Mouse (Mus musculus): ENCODE measurements at regions not wholly inside any gene's neighbourhood (a gene's known extent, or its start where the extent isn't known, plus 50 kb on each side); places are given as distances from the start of the nearest gene placed in this dataset.

DNA sequence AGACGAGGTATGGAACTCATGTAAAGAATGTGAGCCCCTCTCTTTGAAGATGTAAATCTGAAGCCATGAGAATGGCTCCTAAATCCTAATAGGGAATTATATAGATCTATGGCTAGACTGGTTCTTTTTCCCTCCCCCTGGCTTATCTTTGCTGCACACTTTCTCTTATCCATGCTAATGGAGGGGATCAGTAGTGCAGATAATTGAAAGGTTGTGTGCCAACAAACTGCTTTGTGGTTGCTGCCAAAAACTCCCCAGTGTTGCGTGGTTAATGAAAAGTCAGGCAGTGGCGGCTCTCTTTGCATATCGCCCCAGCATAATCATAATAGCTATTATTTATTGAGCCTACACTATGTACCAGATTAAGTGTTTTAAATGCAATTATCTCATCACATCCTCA, 427.6 kb downstream of the Nuf2 start:
- H3K36me3 ChIP-seq (ENCODE audit: control insufficient read depth, insufficient read depth, low read length), result no peaks in the 10 kb centered on the region
- no peaks in the 10 kb centered on the region for H3K4me1 ChIP-seq (replicated peaks; ENCODE audit: control insufficient read depth, insufficient read depth, low read length)
- 82% methylated on average over 4 of the region's 4 CpGs for WGBS
- DNase-seq (ENCODE audit: low spot score) (no peak), ATAC-seq (ENCODE audit: low FRiP score) (no peak)
- no peak overlapping the region for H3K4me3 ChIP-seq (ENCODE audit: low read depth, low read length)
- H3K9me3 ChIP-seq (ENCODE audit: control insufficient read depth, low read length), result no peaks in the 10 kb centered on the region
- H3K4me2 ChIP-seq (replicated peaks; ENCODE audit: low read depth, low read length), result no peak overlapping the region
- no peak overlapping the region for H3K9ac ChIP-seq (ENCODE audit: low read depth, low read length)
- H3K27me3 ChIP-seq (ENCODE audit: control insufficient read depth, insufficient read depth, low read length), result no peaks in the 10 kb centered on the region
- no peak overlapping the region for H3K27ac ChIP-seq (ENCODE audit: low read depth, low read length)

DNA sequence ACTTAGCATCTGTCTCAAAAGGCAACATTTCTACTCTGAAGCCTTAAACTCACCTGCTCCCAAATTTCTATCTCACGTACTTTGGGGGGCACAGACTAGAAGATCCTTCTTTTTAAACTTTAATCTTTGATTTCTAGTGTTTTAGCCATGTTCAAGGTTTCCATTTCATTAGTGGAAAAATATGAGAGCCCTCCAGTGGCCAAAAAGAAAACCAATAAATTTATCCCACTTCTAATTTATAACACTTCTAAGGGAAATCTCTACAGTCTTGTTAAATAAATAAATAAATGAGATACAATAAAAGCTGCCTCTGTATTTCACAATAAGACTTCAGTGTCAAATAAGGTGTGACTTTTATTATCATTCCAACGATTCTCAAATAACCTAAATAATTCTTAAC, 428.2 kb downstream of the Nuf2 start:
- Histone ChIP-seq H3K27ac (ENCODE audit: low read depth, low read length) (no peak overlapping the region), H3K4me2 (replicated peaks; ENCODE audit: low read depth, low read length) (no peak overlapping the region), H3K27me3 (ENCODE audit: control insufficient read depth, insufficient read depth, low read length) (no peaks in the 10 kb centered on the region), H3K9me3 (ENCODE audit: control insufficient read depth, low read length) (no peaks in the 10 kb centered on the region), H3K4me3 (ENCODE audit: low read depth, low read length) (no peak overlapping the region), H3K4me1 (replicated peaks; ENCODE audit: control insufficient read depth, insufficient read depth, low read length) (no peaks in the 10 kb centered on the region), H3K9ac (ENCODE audit: low read depth, low read length) (no peak overlapping the region), H3K36me3 (ENCODE audit: control insufficient read depth, insufficient read depth, low read length) (no peaks in the 10 kb centered on the region)
- whole genome bisulfite sequencing, result 78% methylated on average over 2 of the region's 2 CpGs
- no peak for ATAC-seq (ENCODE audit: low FRiP score)
- no peak for DNase-seq (ENCODE audit: low spot score)

DNA sequence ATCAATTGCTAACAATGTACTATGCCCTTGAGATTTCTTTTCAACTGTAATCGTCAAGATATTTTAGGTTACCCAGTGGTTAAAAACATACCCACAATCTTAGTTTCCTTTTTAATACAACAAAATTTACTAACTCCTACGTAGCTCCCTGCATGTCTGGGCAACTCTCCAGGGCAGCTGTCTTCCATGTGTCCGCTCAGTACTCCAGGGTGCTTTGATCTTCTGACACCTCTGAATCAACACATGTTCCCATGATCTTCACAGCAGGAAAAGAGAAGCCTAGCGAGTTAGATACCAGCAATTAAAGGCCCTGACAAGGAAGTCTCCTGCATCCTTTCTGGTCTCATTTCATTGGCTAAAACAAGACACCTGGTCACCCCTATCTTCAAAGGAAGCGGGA, 432.0 kb downstream of the Nuf2 start:
- Histone ChIP-seq H3K27me3 (ENCODE audit: control insufficient read depth, insufficient read depth, low read length) (no peaks in the 10 kb centered on the region), H3K9me3 (ENCODE audit: control insufficient read depth, low read length) (no peaks in the 10 kb centered on the region), H3K4me2 (replicated peaks; ENCODE audit: low read depth, low read length) (no peak overlapping the region), H3K4me3 (ENCODE audit: low read depth, low read length) (no peak overlapping the region), H3K27ac (ENCODE audit: low read depth, low read length) (no peak overlapping the region), H3K9ac (ENCODE audit: low read depth, low read length) (no peak overlapping the region), H3K36me3 (ENCODE audit: control insufficient read depth, insufficient read depth, low read length) (no peaks in the 10 kb centered on the region), H3K4me1 (replicated peaks; ENCODE audit: control insufficient read depth, insufficient read depth, low read length) (no peaks in the 10 kb centered on the region)
- ATAC-seq (ENCODE audit: low FRiP score), result no peak
- DNase-seq (ENCODE audit: low spot score), result no peak
- 70% methylated on average over 5 of the region's 5 CpGs for WGBS

- WGBS, result 70% methylated on average over 5 of the region's 5 CpGs
- no peak for DNase-seq (ENCODE audit: low spot score)
- H3K4me3 ChIP-seq (ENCODE audit: low read depth, low read length), result no peak overlapping the region
- H3K4me1 ChIP-seq (replicated peaks; ENCODE audit: control insufficient read depth, insufficient read depth, low read length), result no peaks in the 10 kb centered on the region
- no peaks in the 10 kb centered on the region for H3K9me3 ChIP-seq (ENCODE audit: control insufficient read depth, low read length)
- H3K27me3 ChIP-seq (ENCODE audit: control insufficient read depth, insufficient read depth, low read length), result no peaks in the 10 kb centered on the region
- no peak for ATAC-seq (ENCODE audit: low FRiP score)
- no peak overlapping the region for H3K27ac ChIP-seq (ENCODE audit: low read depth, low read length)
- H3K4me2 ChIP-seq (replicated peaks; ENCODE audit: low read depth, low read length), result no peak overlapping the region
- H3K36me3 ChIP-seq (ENCODE audit: control insufficient read depth, insufficient read depth, low read length), result no peaks in the 10 kb centered on the region
- no peak overlapping the region for H3K9ac ChIP-seq (ENCODE audit: low read depth, low read length)
Measured at GRCm38 (mm10) chr1:169096737-169097136, 434.5 kb downstream of the Nuf2 start.

GRCm38 (mm10) chr1:169093602-169094354, 437.5 kb downstream of the Nuf2 start:
- H3K4me1 ChIP-seq (replicated peaks; ENCODE audit: control insufficient read depth, insufficient read depth, low read length), result no peaks in the 10 kb centered on the region
- ATAC-seq (ENCODE audit: low FRiP score) (no peak), DNase-seq (ENCODE audit: low spot score) (no peak)
- no peak overlapping the region for H3K9ac ChIP-seq (ENCODE audit: low read depth, low read length)
- H3K4me3 ChIP-seq (ENCODE audit: low read depth, low read length), result no peak overlapping the region
- H3K9me3 ChIP-seq (ENCODE audit: control insufficient read depth, low read length), result no peaks in the 10 kb centered on the region
- no peak overlapping the region for H3K27ac ChIP-seq (ENCODE audit: low read depth, low read length)
- H3K27me3 ChIP-seq (ENCODE audit: control insufficient read depth, insufficient read depth, low read length), result no peaks in the 10 kb centered on the region
- 69% methylated on average over 3 of the region's 3 CpGs for WGBS
- no peak overlapping the region for H3K4me2 ChIP-seq (replicated peaks; ENCODE audit: low read depth, low read length)
- H3K36me3 ChIP-seq (ENCODE audit: control insufficient read depth, insufficient read depth, low read length), result no peaks in the 10 kb centered on the region

GRCm38 (mm10) chr1:169086032-169086431, 445.2 kb downstream of the Nuf2 start:
- no peak for DNase-seq (ENCODE audit: low spot score)
- no peak overlapping the region for H3K27ac ChIP-seq (ENCODE audit: low read depth, low read length)
- no peaks in the 10 kb centered on the region for H3K36me3 ChIP-seq (ENCODE audit: control insufficient read depth, insufficient read depth, low read length)
- no peaks in the 10 kb centered on the region for H3K4me1 ChIP-seq (replicated peaks; ENCODE audit: control insufficient read depth, insufficient read depth, low read length)
- H3K4me3 ChIP-seq (ENCODE audit: low read depth, low read length), result no peak overlapping the region
- H3K9ac ChIP-seq (ENCODE audit: low read depth, low read length), result no peak overlapping the region
- ATAC-seq (ENCODE audit: low FRiP score), result no peak
- 46% methylated on average over 3 of the region's 3 CpGs for WGBS
- H3K4me2 ChIP-seq (replicated peaks; ENCODE audit: low read depth, low read length), result no peak overlapping the region
- H3K9me3 ChIP-seq (ENCODE audit: control insufficient read depth, low read length), result no peaks in the 10 kb centered on the region
- H3K27me3 ChIP-seq (ENCODE audit: control insufficient read depth, insufficient read depth, low read length), result no peaks in the 10 kb centered on the region

DNA sequence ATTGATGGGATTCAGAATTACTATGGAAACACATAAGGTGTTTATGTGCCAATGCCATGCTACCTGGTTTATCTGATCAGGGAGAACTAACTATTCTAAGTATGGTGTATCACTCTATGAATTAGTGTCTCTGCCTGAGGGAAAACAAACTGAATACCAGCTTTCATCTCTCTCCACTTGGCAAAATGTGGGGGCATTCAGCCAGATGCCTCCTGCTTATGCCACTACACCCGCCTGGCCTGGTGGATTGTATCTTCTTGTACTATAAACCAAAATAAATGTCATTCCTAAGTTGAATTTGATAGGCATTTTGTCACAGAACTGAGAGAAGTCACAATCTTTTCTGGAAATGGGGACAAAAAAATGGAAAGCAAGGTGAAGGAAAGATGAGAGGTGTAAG, 450.6 kb downstream of the Nuf2 start:
- H3K27me3 ChIP-seq (ENCODE audit: control insufficient read depth, insufficient read depth, low read length), result no peaks in the 10 kb centered on the region
- DNase-seq (ENCODE audit: low spot score), result no peak
- H3K36me3 ChIP-seq (ENCODE audit: control insufficient read depth, insufficient read depth, low read length), result no peaks in the 10 kb centered on the region
- H3K9ac ChIP-seq (ENCODE audit: low read depth, low read length), result no peak overlapping the region
- no peak overlapping the region for H3K4me2 ChIP-seq (replicated peaks; ENCODE audit: low read depth, low read length)
- H3K27ac ChIP-seq (ENCODE audit: low read depth, low read length), result no peak overlapping the region
- no peak overlapping the region for H3K4me3 ChIP-seq (ENCODE audit: low read depth, low read length)
- no peak for ATAC-seq (ENCODE audit: low FRiP score)
- no peaks in the 10 kb centered on the region for H3K9me3 ChIP-seq (ENCODE audit: control insufficient read depth, low read length)
- H3K4me1 ChIP-seq (replicated peaks; ENCODE audit: control insufficient read depth, insufficient read depth, low read length), result no peaks in the 10 kb centered on the region
- WGBS, result 87% methylated on average over 1 of the region's 1 CpGs

DNA sequence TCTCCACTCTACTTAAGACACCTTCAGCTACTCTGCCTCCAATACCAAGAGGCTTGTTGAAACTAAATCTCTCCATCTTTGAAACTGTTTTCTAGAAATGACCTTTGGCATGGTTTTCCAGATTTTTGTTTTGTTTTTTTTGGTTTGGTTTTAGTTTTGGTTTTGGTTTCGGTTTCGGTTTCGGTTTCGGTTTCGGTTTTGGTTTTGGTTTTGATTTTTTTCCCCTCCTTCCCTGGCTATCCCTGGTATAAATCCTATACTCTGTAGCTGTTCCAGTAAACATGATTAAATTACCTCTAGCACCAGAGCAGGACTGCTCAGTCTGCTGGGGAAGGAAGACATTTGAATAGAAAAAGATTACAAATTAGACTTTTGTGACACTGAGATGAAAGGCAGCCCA, 454.0 kb downstream of the Nuf2 start:
- 95% methylated on average over 5 of the region's 5 CpGs for WGBS
- Histone ChIP-seq H3K4me3 (ENCODE audit: low read depth, low read length) (no peak overlapping the region), H3K27me3 (ENCODE audit: control insufficient read depth, insufficient read depth, low read length) (no peaks in the 10 kb centered on the region), H3K27ac (ENCODE audit: low read depth, low read length) (no peak overlapping the region), H3K36me3 (ENCODE audit: control insufficient read depth, insufficient read depth, low read length) (no peaks in the 10 kb centered on the region), H3K9me3 (ENCODE audit: control insufficient read depth, low read length) (no peaks in the 10 kb centered on the region), H3K9ac (ENCODE audit: low read depth, low read length) (no peak overlapping the region), H3K4me1 (replicated peaks; ENCODE audit: control insufficient read depth, insufficient read depth, low read length) (no peaks in the 10 kb centered on the region), H3K4me2 (replicated peaks; ENCODE audit: low read depth, low read length) (no peak overlapping the region)
- no peak for DNase-seq (ENCODE audit: low spot score)
- no peak for ATAC-seq (ENCODE audit: low FRiP score)

DNA sequence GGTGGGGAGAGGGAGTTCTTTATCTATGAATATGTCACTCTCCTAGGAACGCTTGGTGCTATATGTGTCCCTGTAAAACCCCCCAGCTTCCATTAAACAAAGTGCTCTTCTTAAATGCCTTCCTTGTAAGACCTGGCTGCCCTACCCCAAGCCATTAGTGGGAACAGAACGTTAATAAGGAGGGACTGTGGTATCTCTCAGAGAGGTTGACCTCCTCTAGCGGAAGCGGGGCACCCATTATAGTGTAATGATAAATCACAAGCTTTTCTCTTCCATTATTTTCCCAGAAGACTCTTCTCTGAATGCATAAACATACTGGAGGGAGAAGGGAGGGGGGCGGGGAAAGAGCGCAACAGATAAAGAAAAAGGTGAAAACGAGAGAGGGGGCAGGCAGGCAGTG, 455.3 kb downstream of the Nuf2 start:
- WGBS, result 69% methylated on average over 7 of the region's 7 CpGs
- ATAC-seq (ENCODE audit: low FRiP score), result no peak
- Histone ChIP-seq H3K27me3 (ENCODE audit: control insufficient read depth, insufficient read depth, low read length) (no peaks in the 10 kb centered on the region), H3K4me2 (replicated peaks; ENCODE audit: low read depth, low read length) (no peak overlapping the region), H3K9me3 (ENCODE audit: control insufficient read depth, low read length) (no peaks in the 10 kb centered on the region), H3K4me3 (ENCODE audit: low read depth, low read length) (no peak overlapping the region), H3K9ac (ENCODE audit: low read depth, low read length) (no peak overlapping the region), H3K27ac (ENCODE audit: low read depth, low read length) (no peak overlapping the region), H3K4me1 (replicated peaks; ENCODE audit: control insufficient read depth, insufficient read depth, low read length) (no peaks in the 10 kb centered on the region), H3K36me3 (ENCODE audit: control insufficient read depth, insufficient read depth, low read length) (no peaks in the 10 kb centered on the region)
- DNase-seq (ENCODE audit: low spot score), result no peak
